In genomic region chr10:68916147-68916546, GRCm38 (mm10) we compare ENCODE assay signal across 22 mouse cellular contexts.
DNase-seq lines count a peak whose midpoint lies in the region; ATAC-seq and TF ChIP-seq lines count a peak whose summit lies in the region.
"Had no signal": no experiment of that assay in that cellular context is flagged by ENCODE, and none has a peak within 500 bp of the region (broad histone marks: within the 10 kb centered on the region; RNA-seq: fewer than 3 reads in every experiment).

No protein-coding gene starts in this region.

- no peaks in the 10 kb centered on the region for H3K27me3 ChIP-seq in C2C12 (ENCODE audit: control insufficient read depth, insufficient read depth, insufficient read length)
- H3K27me3 ChIP-seq in hindbrain, embryonic 14.5 days (ENCODE audit: control insufficient read depth, insufficient read depth, low read length), result no peaks in the 10 kb centered on the region
- H3K27me3 ChIP-seq in thymus, adult 2 months (ENCODE audit: control insufficient read depth, insufficient read depth, low read length), result no peaks in the 10 kb centered on the region
- H3K27me3 ChIP-seq: embryonic facial prominence, embryonic 15.5 days; forebrain, embryonic 15.5 days; heart, embryonic 12.5 days; hindbrain, embryonic 15.5 days had no signal

- no peak overlapping the region for H3K9ac ChIP-seq in hindbrain, embryonic 14.5 days
- H3K9ac ChIP-seq: embryonic facial prominence, embryonic 15.5 days; forebrain, embryonic 15.5 days; heart, embryonic 12.5 days; hindbrain, embryonic 15.5 days had no signal

- no peaks in the 10 kb centered on the region for H3K79me2 ChIP-seq in C2C12 (ENCODE audit: control insufficient read depth, insufficient read depth)

- H3K4me3 ChIP-seq in C2C12 (ENCODE audit: insufficient read depth, poor library complexity, severe bottlenecking), result no peak overlapping the region
- H3K4me3 ChIP-seq in hindbrain, embryonic 14.5 days (replicated peaks; ENCODE audit: low read length), result no peak overlapping the region
- H3K4me3 ChIP-seq in thymus, adult 2 months (ENCODE audit: control insufficient read depth, insufficient read depth, low read length), result no peak overlapping the region
- H3K4me3 ChIP-seq: embryonic facial prominence, embryonic 15.5 days; erythroblast, embryonic 14.5 days; forebrain, embryonic 15.5 days; heart, embryonic 12.5 days; hindbrain, embryonic 10.5 days; hindbrain, embryonic 15.5 days had no signal

- no peaks in the 10 kb centered on the region for H3K4me1 ChIP-seq in hindbrain, embryonic 14.5 days (replicated peaks; ENCODE audit: control insufficient read depth, insufficient read depth, low read length)
- H3K4me1 ChIP-seq in thymus, adult 2 months (replicated peaks; ENCODE audit: control insufficient read depth, insufficient read depth, low read length), result no peaks in the 10 kb centered on the region
- H3K4me1 ChIP-seq: embryonic facial prominence, embryonic 15.5 days; forebrain, embryonic 15.5 days; heart, embryonic 12.5 days; hindbrain, embryonic 10.5 days; hindbrain, embryonic 15.5 days had no signal

- no peaks in the 10 kb centered on the region for H3K79me3 ChIP-seq in C2C12 (ENCODE audit: low read depth)

- no peaks in the 10 kb centered on the region for H3K36me3 ChIP-seq in C2C12 (ENCODE audit: control insufficient read depth, insufficient read depth)
- H3K36me3 ChIP-seq in hindbrain, embryonic 14.5 days (replicated peaks; ENCODE audit: control insufficient read depth, insufficient read depth), result no peaks in the 10 kb centered on the region
- no peaks in the 10 kb centered on the region for H3K36me3 ChIP-seq in thymus, adult 2 months (ENCODE audit: control insufficient read depth, insufficient read depth, low read length)
- H3K36me3 ChIP-seq: embryonic facial prominence, embryonic 15.5 days; forebrain, embryonic 15.5 days; G1E; heart, embryonic 12.5 days; hindbrain, embryonic 10.5 days; hindbrain, embryonic 15.5 days had no signal

- WGBS in hindbrain, embryonic 14.5 days, result 84% methylated on average over 7 of the region's 7 CpGs
- WGBS in thymus, adult 2 months, result 27% methylated on average over 7 of the region's 7 CpGs

- no peak for TF ChIP-seq CTCF in C2C12 (IDR thresholded peaks at IDR 0.05; ENCODE audit: control insufficient read depth, insufficient read depth, insufficient read length)
- no peak for TF ChIP-seq CTCF in thymus, adult 2 months (IDR thresholded peaks at IDR 0.05; ENCODE audit: borderline replicate concordance, control insufficient read depth, extremely low read depth, insufficient read depth, low read length, poor library complexity)

- ATAC-seq in activated CD4-positive, CD25-positive, alpha-beta regulatory T cell, adult 4 months, result peak; percentile 23
- ATAC-seq in hindbrain, embryonic 14.5 days (ENCODE audit: low FRiP score), result no peak
- ATAC-seq: forebrain, embryonic 15.5 days had no signal

- H3K4me2 ChIP-seq in hindbrain, embryonic 14.5 days (replicated peaks), result no peak overlapping the region
- H3K4me2 ChIP-seq: embryonic facial prominence, embryonic 15.5 days; forebrain, embryonic 15.5 days; heart, embryonic 12.5 days; hindbrain, embryonic 15.5 days had no signal

- no peak for TF ChIP-seq POLR2A in thymus, adult 2 months (IDR thresholded peaks at IDR 0.05; ENCODE audit: control insufficient read depth, extremely low read depth, insufficient read depth, low read length, poor library complexity)

- H3K27ac ChIP-seq in hindbrain, embryonic 14.5 days, result no peak overlapping the region
- H3K27ac ChIP-seq in thymus, adult 2 months (ENCODE audit: control insufficient read depth, insufficient read depth, low read length), result no peak overlapping the region
- H3K27ac ChIP-seq: embryonic facial prominence, embryonic 15.5 days; forebrain, embryonic 15.5 days; hindbrain, embryonic 10.5 days; hindbrain, embryonic 15.5 days had no signal

- no peak overlapping the region for H3ac ChIP-seq in C2C12 (ENCODE audit: control insufficient read depth, insufficient read length, low read depth)

- DNase-seq in 3T3-L1 (ENCODE audit: low read depth, low spot score) (peak; percentile 18), MN1 (ENCODE audit: low spot score) (no peak)
- DNase-seq in induced T-regulatory cell, adult 2 months (ENCODE audit: low read depth), result peak; percentile 5
- DNase-seq in right cerebral cortex, adult 18-20 months, result no peak
- no peak for DNase-seq in hindbrain, embryonic 14.5 days (ENCODE audit: low spot score)
- DNase-seq in thymus, adult 2 months, result no peak
- DNase-seq: adrenal gland, postnatal 14 days; B cell, adult 2 months; cerebellum, adult 2 months; cerebellum, postnatal 10 days; embryo, embryonic 11 days; gastrocnemius, postnatal 14 days; kidney, adult 11 months had no signal

- no peaks in the 10 kb centered on the region for H3K9me3 ChIP-seq in hindbrain, embryonic 14.5 days (ENCODE audit: control insufficient read depth, low read length)
- H3K9me3 ChIP-seq: embryonic facial prominence, embryonic 15.5 days; forebrain, embryonic 15.5 days; heart, embryonic 12.5 days; hindbrain, embryonic 10.5 days; hindbrain, embryonic 15.5 days had no signal

TF ChIP-seq in C2C12, 6 proteins besides CTCF, POLR2A, EP300 and RAD21:
- TF ChIP-seq FOSL1 (IDR thresholded peaks at IDR 0.05; ENCODE audit: insufficient read depth, low read length, poor library complexity, severe bottlenecking), result no peak
- TF ChIP-seq CEBPB (IDR thresholded peaks at IDR 0.05; ENCODE audit: low read depth), result peak; percentile 47
- no peak for TF ChIP-seq MYOG (IDR thresholded peaks at IDR 0.05; ENCODE audit: control insufficient read depth, extremely low read depth, insufficient read length)

Comparison
In these comparisons a context has a peak if more than half of its experiments do, and no peak if none do; other contexts are left out.
1. DNase-seq: peak in 3T3-L1 (single experiment) and induced T-regulatory cell, adult 2 months (single experiment); none in MN1 (single experiment), right cerebral cortex, adult 18-20 months (single experiment), hindbrain, embryonic 14.5 days (single experiment) and thymus, adult 2 months (single experiment).